Mouse (Mus musculus) liver, embryonic 16.5 days (tissue): Measurements from ENCODE around the gene Sbf2. TPM values are rescaled to one million over a fixed set of nuclear protein-coding genes. Genes with fewer than 3 reads are reported as not detected.
"Not testable (repeated sequence)": the region's sequence is repeated elsewhere in the genome, so short reads cannot be mapped to it uniquely, and the experiment has no call there.

ENCODE experiments used
- ATAC-seq: fragments of 200-750 bp; cut with Nextera tagmentation; 2 replicates; pipeline ENCODE4 v1.8.0; 2017; ENCODE audit warnings: low read depth, mild to moderate bottlenecking, moderate number of reproducible peaks, moderate library complexity
- H3K27ac ChIP-seq: fragments of 300-500 bp; sonication (generic); 2 replicates; pipeline ENCODE4 v1.5.1; 2014; ENCODE audit warnings: mild to moderate bottlenecking, low read length
- H3K27me3 ChIP-seq: fragments of 300-500 bp; sonication (generic); 2 replicates; pipeline ENCODE4 v1.6.1; 2014; ENCODE audit warnings: low read depth, low read length, mixed read lengths; ENCODE audit not compliant: control insufficient read depth, insufficient read depth
- H3K36me3 ChIP-seq: fragments of 300-500 bp; sonication (generic); 2 replicates; pipeline ENCODE4 v1.6.1; 2014; ENCODE audit warnings: mild to moderate bottlenecking; ENCODE audit not compliant: control insufficient read depth, insufficient read depth
- H3K4me1 ChIP-seq: fragments of 300-500 bp; sonication (generic); 2 replicates; pipeline ENCODE4 v1.6.1; 2014; ENCODE audit warnings: low read depth, low read length, mixed read lengths; ENCODE audit not compliant: control insufficient read depth
- H3K4me2 ChIP-seq: fragments of 300-500 bp; sonication (generic); 2 replicates; pipeline ENCODE4 v1.6.1; 2014; ENCODE audit warnings: low read depth, low read length, mixed read lengths
- H3K4me3 ChIP-seq: fragments of 300-500 bp; sonication (generic); 2 replicates; pipeline ENCODE4 v1.5.1; 2014; ENCODE audit warnings: low read depth, mild to moderate bottlenecking, low read length
- H3K9ac ChIP-seq: fragments of 300-500 bp; sonication (generic); 2 replicates; pipeline ENCODE4 v1.6.1; 2014; ENCODE audit warnings: low read depth, low read length
- H3K9me3 ChIP-seq: fragments of 300-500 bp; sonication (generic); replicated peaks from 2 replicates; pipeline ENCODE4 v1.6.1; 2016; ENCODE audit warnings: low read length; ENCODE audit not compliant: control insufficient read depth
- WGBS: fragments of 180-500 bp; shearing (Covaris S2); extraction: QIAGEN DNeasy Blood & Tissue Kit; methylation state at CpG from one replicate; pipeline ENCODE4 v1.1.7; 2014; ENCODE audit not compliant: insufficient replicate concordance; 5-methylcytosine and 5-hydroxymethylcytosine counted together
- polyA plus RNA-seq: library from polyadenylated mRNA; unstranded; fragments of >200 nt; fragmentation: Nextera tagmentation; extraction: Ambion mirVana; gene quantifications from 2 replicates; pipeline ENCODE4 v1.2.1, GENCODE M21; 2015

Gene Sbf2
- polyA plus RNA-seq, 1 experiment from 2014 or later, result 7.3 TPM

DNA sequence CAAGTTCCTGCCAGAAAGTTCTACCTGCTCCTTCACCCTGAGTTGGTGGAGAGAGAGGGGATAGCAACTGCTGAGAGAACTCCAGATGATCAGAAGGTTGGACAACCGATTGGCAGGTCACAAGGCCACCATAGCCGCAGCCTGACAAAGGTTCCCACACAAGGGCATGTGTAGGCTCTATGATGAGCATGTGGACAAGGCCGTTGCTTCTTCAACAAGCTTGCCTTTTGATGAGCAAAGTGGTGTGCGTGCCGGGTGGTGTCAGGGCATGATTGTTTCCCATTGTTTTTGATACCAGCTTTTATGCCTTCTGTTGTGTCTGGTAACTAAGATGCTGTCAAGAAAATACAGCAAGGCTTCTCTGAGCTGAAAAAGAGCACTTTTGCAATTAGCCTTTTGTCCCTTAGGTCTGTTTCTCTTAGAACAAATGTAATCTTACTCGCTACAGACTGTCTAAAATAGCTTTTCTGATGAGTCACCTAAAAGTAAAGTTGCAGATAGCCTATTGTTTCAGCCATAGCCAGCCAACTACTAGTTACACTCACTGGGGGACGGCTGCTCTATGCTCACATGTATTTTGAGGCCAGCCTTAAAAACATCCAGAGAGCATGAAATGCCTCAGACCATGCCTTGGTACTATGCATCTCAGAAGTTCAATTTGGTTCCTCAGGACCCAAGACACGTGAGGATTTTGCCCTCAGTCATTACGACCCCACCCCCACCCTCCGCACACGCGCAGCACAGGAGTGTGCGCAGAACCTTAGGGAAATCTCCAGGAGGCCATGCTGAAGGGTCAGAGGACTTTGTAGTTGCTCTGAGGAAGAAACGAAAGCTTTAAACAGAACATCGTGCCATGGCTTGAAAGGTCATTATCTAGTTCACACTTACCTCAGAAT, 33.1 kb upstream of the Sbf2 start:
- no peak overlapping the region for H3K9ac ChIP-seq
- H3K4me1 ChIP-seq, result no peaks in the 10 kb centered on the region; the same call in 1 of the 2 replicates
- no peaks in the 10 kb centered on the region for H3K27me3 ChIP-seq
- 69% methylated on average over 15 of the region's 15 CpGs for WGBS
- no peaks in the 10 kb centered on the region for H3K36me3 ChIP-seq
- ATAC-seq, result no peak
- H3K9me3 ChIP-seq, result no peaks in the 10 kb centered on the region; the same call in 1 of the 2 replicates
- no peak overlapping the region for H3K4me3 ChIP-seq
- no peak overlapping the region for H3K27ac ChIP-seq
- H3K4me2 ChIP-seq, result no peak overlapping the region; the same call in 1 of the 2 replicates

DNA sequence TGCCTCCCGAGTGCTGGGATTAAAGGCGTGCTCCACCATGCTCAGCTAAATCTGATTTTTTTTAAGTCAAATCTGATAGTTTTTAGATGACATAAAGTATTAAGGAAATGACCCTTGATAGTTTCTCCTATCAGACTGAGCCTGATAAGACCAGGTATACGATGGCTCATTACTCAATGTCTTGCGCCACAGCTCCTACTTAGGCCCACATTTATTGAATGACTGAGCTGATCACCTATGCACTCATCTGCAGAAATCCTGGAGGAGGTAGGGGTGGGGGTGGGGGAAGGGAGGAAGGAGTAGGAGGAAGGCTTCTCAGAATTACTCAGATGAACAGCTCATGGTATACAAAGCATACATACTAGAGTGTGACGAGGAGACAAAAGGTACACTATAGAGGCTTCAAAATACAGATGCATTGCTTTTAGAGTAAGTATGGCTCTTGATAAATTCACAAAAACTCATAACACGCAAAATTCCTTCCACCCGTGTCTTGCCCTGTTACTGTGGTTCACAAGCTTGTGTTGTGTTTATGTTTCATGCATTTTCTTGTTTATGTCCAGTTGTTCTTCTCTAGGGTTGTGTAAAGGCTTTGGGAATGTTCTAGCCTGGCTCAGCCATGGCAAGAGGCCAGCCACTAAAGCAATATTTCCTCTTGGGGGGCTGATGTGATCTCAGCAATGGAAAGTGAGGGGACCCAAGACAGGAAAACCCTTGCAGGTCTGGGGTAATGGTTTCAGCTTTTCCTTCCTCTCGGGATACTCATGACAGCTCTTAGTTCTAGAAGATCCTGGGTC, 32.1 kb upstream of the Sbf2 start:
- H3K4me2 ChIP-seq, result no peak overlapping the region
- ATAC-seq, result no peak
- no peak overlapping the region for H3K27ac ChIP-seq
- H3K4me1 ChIP-seq, result no peaks in the 10 kb centered on the region; the same call in 1 of the 2 replicates
- no peak overlapping the region for H3K4me3 ChIP-seq
- no peaks in the 10 kb centered on the region for H3K36me3 ChIP-seq
- H3K9ac ChIP-seq, result no peak overlapping the region
- H3K27me3 ChIP-seq, result no peaks in the 10 kb centered on the region
- H3K9me3 ChIP-seq, result no peaks in the 10 kb centered on the region; the same call in 1 of the 2 replicates
- 61% methylated on average over 8 of the region's 8 CpGs for WGBS

DNA sequence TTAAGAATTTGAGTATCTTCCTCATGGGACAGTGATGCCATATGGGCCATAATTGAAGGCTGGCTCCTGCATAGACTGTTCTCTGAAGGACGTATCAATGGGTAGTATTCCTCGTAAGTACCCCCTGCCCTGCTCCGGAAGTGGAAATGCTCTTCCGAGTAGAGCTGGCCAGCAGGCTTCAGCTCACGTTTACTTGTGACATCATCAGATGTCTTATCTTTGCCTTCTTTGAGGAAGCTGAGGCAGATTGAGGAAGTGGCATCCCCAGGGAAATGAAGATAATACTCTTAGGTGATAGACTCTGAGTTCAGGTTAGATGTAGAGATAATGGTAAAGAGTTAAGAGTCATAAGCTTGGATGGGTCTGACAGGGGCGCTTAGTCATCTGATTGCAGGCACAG, 31.1 kb upstream of the Sbf2 start:
- Histone ChIP-seq H3K36me3 (no peaks in the 10 kb centered on the region), H3K9me3 (no peaks in the 10 kb centered on the region; the same call in 1 of the 2 replicates), H3K4me2 (no peak overlapping the region), H3K4me3 (no peak overlapping the region), H3K27ac (no peak overlapping the region), H3K9ac (no peak overlapping the region), H3K27me3 (no peaks in the 10 kb centered on the region), H3K4me1 (no peaks in the 10 kb centered on the region; the same call in 1 of the 2 replicates)
- ATAC-seq, result no peak
- WGBS, result 36% methylated on average over 6 of the region's 6 CpGs

DNA sequence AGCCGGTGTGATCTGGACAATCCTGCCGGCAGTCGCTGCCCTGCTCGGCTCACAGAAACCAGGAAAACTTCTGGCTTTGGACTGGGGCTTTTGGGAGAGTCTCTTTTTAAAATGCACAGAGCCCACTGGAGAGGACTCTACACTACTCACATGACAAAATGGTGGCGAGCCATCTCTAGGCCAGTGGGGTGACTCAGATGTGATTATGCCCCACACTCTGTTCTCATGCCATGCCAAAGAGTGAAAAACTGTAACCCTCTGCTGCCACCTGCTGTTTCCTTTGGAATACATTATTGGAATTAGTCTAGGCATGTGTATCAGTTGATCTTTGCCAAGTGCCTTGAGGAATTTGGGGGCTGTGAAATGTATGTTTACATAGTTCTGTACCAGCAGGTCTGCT, 30.6 kb upstream of the Sbf2 start:
- Histone ChIP-seq H3K4me1 (no peaks in the 10 kb centered on the region; the same call in 1 of the 2 replicates), H3K27me3 (no peaks in the 10 kb centered on the region), H3K9me3 (no peaks in the 10 kb centered on the region; the same call in 1 of the 2 replicates), H3K9ac (no peak overlapping the region), H3K4me3 (no peak overlapping the region), H3K36me3 (no peaks in the 10 kb centered on the region), H3K27ac (no peak overlapping the region), H3K4me2 (no peak overlapping the region)
- ATAC-seq, result no peak
- 71% methylated on average over 5 of the region's 5 CpGs for WGBS

DNA sequence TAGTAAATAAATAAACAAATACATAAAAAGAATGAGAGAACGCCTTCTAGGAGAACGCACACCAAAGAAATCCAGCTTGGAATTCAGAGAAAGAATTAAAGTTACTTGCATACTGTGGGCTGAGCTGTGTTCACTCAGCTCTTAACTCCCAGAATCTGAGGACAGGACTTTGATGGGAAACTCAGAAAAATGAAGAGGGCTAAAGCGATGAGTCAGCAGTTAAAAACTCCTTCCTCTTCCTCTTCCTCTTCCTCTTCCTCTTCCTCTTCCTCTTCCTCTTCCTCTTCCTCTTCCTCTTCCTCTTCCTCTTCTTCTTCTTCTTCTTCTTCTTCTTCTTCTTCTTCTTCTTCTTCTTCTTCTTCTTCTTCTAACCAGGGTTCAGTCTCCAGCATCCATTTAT, 25.2 kb upstream of the Sbf2 start:
- H3K27me3 ChIP-seq, H3K27ac ChIP-seq, H3K9ac ChIP-seq, ATAC-seq, H3K36me3 ChIP-seq, H3K9me3 ChIP-seq, H3K4me3 ChIP-seq, H3K4me2 ChIP-seq, H3K4me1 ChIP-seq: not testable (repeated sequence)
- 78% methylated on average over 3 of the region's 3 CpGs for WGBS

DNA sequence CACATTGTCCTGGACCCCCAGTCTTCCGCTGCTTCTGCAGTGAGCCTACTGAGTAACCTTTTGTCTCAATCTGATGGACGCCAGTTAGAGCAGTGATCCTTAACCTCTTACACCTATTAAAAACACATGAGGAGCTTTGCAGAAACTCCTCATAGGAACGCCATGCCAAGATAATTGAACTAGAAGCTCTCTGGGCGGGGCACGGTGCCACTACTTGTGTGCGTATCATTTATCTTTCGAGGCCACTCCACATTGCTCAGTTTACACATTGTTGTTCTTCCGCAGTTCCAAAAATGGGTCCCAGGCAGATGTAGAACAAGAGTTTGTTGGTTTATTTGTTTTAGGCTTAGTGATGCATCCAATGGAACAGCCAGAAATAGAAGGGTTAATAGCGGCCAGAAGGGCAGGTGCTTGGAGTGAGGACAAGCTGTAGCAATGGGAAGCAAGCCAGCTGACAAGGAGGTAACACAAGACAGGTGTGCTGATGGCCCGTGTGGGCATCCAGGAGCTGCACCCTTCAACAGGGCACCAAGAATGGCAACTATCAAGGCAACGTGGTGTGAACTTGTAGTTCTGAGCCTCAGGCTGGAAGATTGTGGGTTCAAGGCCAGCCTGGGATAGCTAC, 24.7 kb upstream of the Sbf2 start:
- 66% methylated on average over 11 of the region's 11 CpGs for WGBS
- ATAC-seq, result no peak
- no peak overlapping the region for H3K9ac ChIP-seq

DNA sequence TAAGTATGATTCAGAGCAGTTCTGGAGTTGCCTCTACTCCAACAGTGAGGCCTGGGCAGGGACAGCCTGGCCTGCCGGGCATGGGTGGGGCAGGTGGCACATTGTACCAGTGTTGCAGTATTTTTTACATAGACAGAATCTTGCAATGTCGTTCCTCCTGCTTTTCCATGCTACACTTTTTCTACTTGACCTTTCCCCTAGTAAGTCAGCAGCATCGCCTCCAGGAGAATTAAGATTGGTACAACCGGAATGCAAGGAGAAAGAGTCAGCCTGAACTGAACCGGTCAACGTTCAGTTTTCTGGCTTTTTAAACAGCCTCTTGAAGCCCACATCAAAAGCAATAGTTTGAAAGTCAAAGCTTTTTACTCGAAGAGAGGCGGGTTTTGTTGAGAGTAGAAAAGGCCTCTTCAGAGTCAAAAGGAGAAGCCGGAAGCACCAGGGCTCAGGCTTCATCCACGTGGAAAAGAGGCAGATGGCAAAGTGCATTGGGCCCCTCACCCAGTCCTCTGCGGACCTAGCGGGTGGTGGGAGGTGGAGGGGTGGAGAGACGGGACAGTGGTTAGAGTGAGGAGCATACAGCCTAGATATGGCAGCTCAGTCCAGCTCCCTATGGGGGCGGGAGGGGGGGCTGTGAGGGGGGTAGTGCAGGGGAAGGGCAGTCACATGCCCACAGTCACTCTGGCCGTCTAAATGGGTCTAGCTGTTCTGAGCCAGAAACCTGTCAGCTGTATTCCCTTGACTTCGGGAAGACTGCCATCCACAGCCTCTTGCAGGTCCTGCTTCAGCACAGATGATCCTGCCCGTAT, 23.8 kb upstream of the Sbf2 start:
- H3K4me1 ChIP-seq, result no peaks in the 10 kb centered on the region
- H3K4me2 ChIP-seq, result no peak overlapping the region
- no peaks in the 10 kb centered on the region for H3K27me3 ChIP-seq
- no peak for ATAC-seq
- H3K27ac ChIP-seq, result no peak overlapping the region
- H3K36me3 ChIP-seq, result no peaks in the 10 kb centered on the region
- H3K9me3 ChIP-seq, result no peaks in the 10 kb centered on the region
- H3K9ac ChIP-seq, result no peak overlapping the region
- no peak overlapping the region for H3K4me3 ChIP-seq
- 52% methylated on average over 15 of the region's 17 CpGs for WGBS

More for the DNA sequence above, 24.7 kb upstream of the Sbf2 start:
- Histone ChIP-seq H3K4me2 (no peak overlapping the region), H3K4me3 (no peak overlapping the region), H3K9me3 (no peaks in the 10 kb centered on the region), H3K27ac (no peak overlapping the region), H3K27me3 (no peaks in the 10 kb centered on the region), H3K4me1 (no peaks in the 10 kb centered on the region), H3K36me3 (no peaks in the 10 kb centered on the region)

DNA sequence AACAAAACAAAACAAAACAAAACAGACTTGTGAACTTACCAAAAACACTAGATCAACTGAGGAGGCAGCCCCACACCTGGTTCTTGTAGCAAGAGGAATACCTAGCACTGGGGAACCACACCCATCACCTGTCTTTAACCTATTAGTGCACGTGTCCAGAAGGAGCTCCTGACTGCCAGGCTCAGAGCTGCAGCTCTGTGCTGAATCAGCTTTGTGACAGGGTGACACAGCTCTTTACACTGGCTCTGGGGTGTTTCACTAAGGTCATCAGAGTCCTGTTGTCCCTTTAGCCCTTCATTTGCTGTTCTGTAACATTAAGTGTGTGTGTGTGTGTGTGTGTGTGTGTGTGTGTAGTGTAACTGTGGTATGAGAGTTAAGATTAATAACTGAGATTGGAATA, 21.8 kb upstream of the Sbf2 start:
- 36% methylated on average over 1 of the region's 1 CpGs for WGBS
- no peak overlapping the region for H3K4me2 ChIP-seq
- no peaks in the 10 kb centered on the region for H3K4me1 ChIP-seq
- H3K27ac ChIP-seq, result no peak overlapping the region
- no peak for ATAC-seq
- no peaks in the 10 kb centered on the region for H3K9me3 ChIP-seq
- no peaks in the 10 kb centered on the region for H3K36me3 ChIP-seq
- no peak overlapping the region for H3K4me3 ChIP-seq
- H3K9ac ChIP-seq, result no peak overlapping the region
- H3K27me3 ChIP-seq, result no peaks in the 10 kb centered on the region; the same call in 1 of the 2 replicates
